Mouse (Mus musculus): ENCODE data around the gene E2f4.

Gene E2f4

GRCm38 (mm10) chr8:105297511-105298192, at the start of gene E2f4:
Gene E2f4 (plus strand): TSS chr8:105297663.
- DNase-seq: peak; percentile 95

- no peak for DNase-seq
Observed at GRCm38 (mm10) chr8:105251954-105252353, 45.5 kb upstream of the E2f4 start.

- DNase-seq: no peak
Observed at GRCm38 (mm10) chr8:105252680-105253537, 44.6 kb upstream of the E2f4 start.

GRCm38 (mm10) chr8:105253766-105254151, 43.7 kb upstream of the E2f4 start:
- DNase-seq: no peak

GRCm38 (mm10) chr8:105254152-105254965, 43.1 kb upstream of the E2f4 start:
- DNase-seq: peak; percentile 95

GRCm38 (mm10) chr8:105254966-105255350, 42.5 kb upstream of the E2f4 start, which contains the start of gene B3gnt9:
Gene B3gnt9 (minus strand): TSS chr8:105255153.
- peak; percentile 90 for DNase-seq

GRCm38 (mm10) chr8:105257318-105258114, 39.9 kb upstream of the E2f4 start:
- no peak for DNase-seq

- DNase-seq: peak; percentile 45
Observed at GRCm38 (mm10) chr8:105258911-105259720, 38.3 kb upstream of the E2f4 start.

GRCm38 (mm10) chr8:105259721-105260320, 37.6 kb upstream of the E2f4 start:
- peak; percentile 83 for DNase-seq

- peak; percentile 69 for DNase-seq
Observed at GRCm38 (mm10) chr8:105260371-105261099, 36.9 kb upstream of the E2f4 start.

- no peak for DNase-seq
Observed at GRCm38 (mm10) chr8:105261326-105261980, 36.0 kb upstream of the E2f4 start.

GRCm38 (mm10) chr8:105263244-105263912, 34.1 kb upstream of the E2f4 start:
- no peak for DNase-seq

- DNase-seq: peak; percentile 85
Observed at GRCm38 (mm10) chr8:105264024-105264982, 33.2 kb upstream of the E2f4 start, which contains the start of the genes Tradd and Fbxl8. Gene Tradd (minus strand): TSS chr8:105264609. Gene Fbxl8 (plus strand): TSS chr8:105264648.

- peak; percentile 62 for DNase-seq
Observed at GRCm38 (mm10) chr8:105265128-105265527, 32.3 kb upstream of the E2f4 start.

GRCm38 (mm10) chr8:105266775-105267174, 30.7 kb upstream of the E2f4 start:
- no peak for DNase-seq

GRCm38 (mm10) chr8:105268342-105269074, 29.0 kb upstream of the E2f4 start:
- DNase-seq: peak; percentile 54

GRCm38 (mm10) chr8:105269075-105269458, 28.4 kb upstream of the E2f4 start:
- DNase-seq: peak; percentile 83
